Mouse (Mus musculus) forebrain, postnatal 0 days (tissue): Measurements from ENCODE around the gene Nt5dc1. TPM values are rescaled to one million over a fixed set of nuclear protein-coding genes. Genes with fewer than 3 reads are reported as not detected.

Experiments used
- ATAC-seq: fragments of 200-750 bp; cut with Nextera tagmentation; 2 replicates; pipeline ENCODE4 v1.8.0; 2017; ENCODE audit warnings: mild to moderate bottlenecking, moderate library complexity
- DNase-seq: peaks from one replicate; pipeline ENCODE4 v3.0.0-alpha.2; 2015
- H3K27ac ChIP-seq: fragments of 300-500 bp; sonication (generic); 2 replicates; pipeline ENCODE4 v1.5.1; 2014; ENCODE audit warnings: low read depth, mild to moderate bottlenecking, antibody characterized with exemption, low read length, moderate library complexity, mixed read lengths
- H3K27me3 ChIP-seq: fragments of 300-500 bp; sonication (generic); 2 replicates; pipeline ENCODE4 v1.6.1; 2014; ENCODE audit warnings: mild to moderate bottlenecking, low read length, mixed read lengths; ENCODE audit not compliant: insufficient read depth
- H3K36me3 ChIP-seq: fragments of 300-500 bp; sonication (generic); 2 replicates; pipeline ENCODE4 v1.6.1; 2014; ENCODE audit warnings: mild to moderate bottlenecking, moderate library complexity; ENCODE audit not compliant: insufficient read depth
- H3K4me1 ChIP-seq: fragments of 300-500 bp; sonication (generic); 2 replicates; pipeline ENCODE4 v1.6.1; 2014; ENCODE audit warnings: antibody characterized with exemption; ENCODE audit not compliant: insufficient read depth
- H3K4me2 ChIP-seq: fragments of 300-500 bp; sonication (generic); 2 replicates; pipeline ENCODE4 v1.6.1; 2014; ENCODE audit warnings: low read depth, mild to moderate bottlenecking, moderate library complexity
- H3K4me3 ChIP-seq: fragments of 300-500 bp; sonication (generic); 2 replicates; pipeline ENCODE4 v1.5.1; 2014; ENCODE audit warnings: low read depth, low read length, mixed read lengths
- H3K9ac ChIP-seq: fragments of 300-500 bp; sonication (generic); 2 replicates; pipeline ENCODE4 v1.6.1; 2014; ENCODE audit warnings: mild to moderate bottlenecking
- H3K9me3 ChIP-seq: fragments of 300-500 bp; sonication (generic); 2 replicates; pipeline ENCODE4 v1.6.1; 2016; ENCODE audit warnings: low read length
- CTCF ChIP-seq: sonication (generic); IDR thresholded peaks from 2 replicates; pipeline ENCODE4 v1.5.1; 2016; ENCODE audit warnings: antibody characterized with exemption, control low read depth, low read depth
- WGBS: fragments of 180-500 bp; shearing (Covaris S2); extraction: QIAGEN DNeasy Blood & Tissue Kit; methylation state at CpG from one replicate; pipeline ENCODE4 v1.1.7; 2014; 5-methylcytosine and 5-hydroxymethylcytosine counted together
- polyA plus RNA-seq: library from polyadenylated mRNA; unstranded; fragments of >200 nt; fragmentation: Nextera tagmentation; extraction: Ambion mirVana; gene quantifications from 2 replicates; pipeline ENCODE4 v1.2.1, GENCODE M21; 2015
- total RNA-seq: library from RNA; depleted of rRNA; stranded (reverse); fragments of >200 nt; gene quantifications from 2 replicates; pipeline ENCODE4 v1.2.3, GENCODE M21; 2014

The Nt5dc1 gene
- total and polyA plus RNA-seq, 2 experiments from 2014 or later, result 2.0 TPM

DNA sequence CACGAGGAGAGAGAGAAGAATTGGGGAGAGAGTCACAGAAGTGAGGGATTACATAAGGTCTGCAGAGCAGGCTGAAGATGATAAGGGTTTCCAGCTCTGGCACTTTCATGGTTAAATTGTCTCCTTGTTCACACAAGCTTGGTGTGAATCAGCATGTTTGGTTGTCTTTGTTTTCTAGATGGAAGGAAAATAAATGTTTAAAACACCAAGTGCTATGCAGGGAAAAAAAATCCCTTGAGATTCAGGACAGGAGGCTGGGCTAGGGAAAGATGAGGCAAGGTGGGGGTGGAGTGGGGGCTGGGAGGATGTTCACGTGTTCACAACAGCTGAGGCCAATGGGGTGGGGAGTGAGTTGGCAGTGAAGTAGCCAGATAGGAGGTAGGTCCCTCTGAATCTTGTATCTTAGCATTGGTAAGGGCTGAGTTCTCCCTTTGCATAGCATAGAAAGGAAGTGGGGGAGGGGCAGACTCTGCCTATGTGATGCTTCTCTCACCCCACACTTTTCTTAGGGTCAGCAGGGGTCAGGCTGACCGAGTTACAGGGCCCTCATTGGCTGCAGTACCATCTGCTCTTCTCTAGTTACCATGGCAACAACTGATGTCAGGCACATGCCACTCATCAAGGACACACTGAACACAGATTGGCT lies 101.7 kb downstream of the Nt5dc1 start:
- peak; percentile 77 for DNase-seq
- under 1% methylated on average over 3 of the region's 3 CpGs for WGBS
- Histone ChIP-seq H3K36me3 (no peaks in the 10 kb centered on the region), H3K27me3 (no peaks in the 10 kb centered on the region), H3K4me1 (peaks cover 11% of the 10 kb centered on the region), H3K9me3 (no peaks in the 10 kb centered on the region), H3K27ac (peak overlapping the region; percentile 71), H3K4me2 (peak overlapping the region; percentile 45), H3K4me3 (peak overlapping the region; percentile 24), H3K9ac (peak overlapping the region; percentile 40)
- ATAC-seq, result peak; percentile 93
- no peak for TF ChIP-seq CTCF

DNA sequence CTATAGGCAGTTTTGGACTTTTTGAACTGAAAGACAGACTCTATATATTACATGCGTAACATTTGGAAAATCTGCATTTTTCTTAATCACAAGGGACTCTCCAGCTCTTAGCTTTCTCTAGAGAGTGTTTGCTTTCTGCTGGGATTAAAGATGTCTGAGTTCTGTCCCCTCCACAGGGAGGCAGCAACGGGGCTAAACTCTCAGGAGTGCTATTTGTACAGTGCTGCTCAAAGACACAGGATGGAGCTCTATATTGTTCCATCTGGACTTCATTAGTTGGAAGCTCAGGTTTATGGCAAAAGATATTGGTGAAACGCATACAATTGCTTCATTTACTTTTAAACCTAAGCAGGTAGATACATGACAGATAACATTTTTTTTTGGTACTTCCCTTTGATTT lies 105.8 kb downstream of the Nt5dc1 start:
- Histone ChIP-seq H3K9ac (no peak overlapping the region), H3K4me3 (no peak overlapping the region), H3K4me1 (peaks cover 11% of the 10 kb centered on the region), H3K4me2 (no peak overlapping the region), H3K27me3 (no peaks in the 10 kb centered on the region), H3K36me3 (no peaks in the 10 kb centered on the region), H3K9me3 (no peaks in the 10 kb centered on the region), H3K27ac (no peak overlapping the region)
- peak; percentile 18; the same call in 1 of the 2 replicates for TF ChIP-seq CTCF
- no peak for ATAC-seq
- WGBS, result 74% methylated on average over 3 of the region's 3 CpGs
- no peak for DNase-seq

DNA sequence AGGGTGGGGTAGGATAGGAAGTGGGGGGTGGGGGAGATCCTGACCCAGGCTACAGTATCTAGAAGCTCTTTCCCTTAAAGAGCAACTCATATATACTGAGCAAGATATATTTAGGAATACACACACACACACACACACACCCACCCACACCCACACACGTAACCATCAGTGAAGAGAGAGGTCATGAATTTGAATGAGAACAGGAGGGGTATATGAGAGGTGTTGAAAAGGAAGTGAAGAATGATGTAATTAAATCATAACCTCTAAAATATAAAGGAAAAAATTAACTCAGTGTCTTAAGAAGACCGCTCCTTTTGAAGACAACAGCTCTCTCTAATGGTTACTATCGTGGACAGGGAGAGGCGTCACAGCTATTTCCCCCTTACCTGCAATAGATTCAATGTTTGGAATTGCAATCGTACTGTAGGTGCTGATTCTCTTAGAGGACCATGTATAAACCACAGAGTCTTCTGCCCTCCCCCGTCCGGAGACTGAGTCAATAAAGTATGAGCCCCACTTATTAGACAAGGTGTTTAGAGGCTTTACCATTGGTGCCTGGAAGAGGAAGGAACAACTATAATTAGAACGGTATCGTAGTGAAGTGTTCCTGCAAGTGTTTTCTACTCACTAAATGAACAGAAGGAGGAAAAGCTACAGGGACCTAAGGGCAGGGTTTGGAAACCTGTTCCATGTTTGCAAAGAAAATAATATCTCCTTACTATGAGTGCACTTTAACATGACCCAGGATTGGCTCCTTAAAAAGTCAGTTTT lies 108.3 kb downstream of the Nt5dc1 start:
- H3K4me3 ChIP-seq, result no peak overlapping the region
- H3K36me3 ChIP-seq, result no peaks in the 10 kb centered on the region
- no peaks in the 10 kb centered on the region for H3K9me3 ChIP-seq
- no peak overlapping the region for H3K27ac ChIP-seq
- no peak for TF ChIP-seq CTCF
- H3K4me1 ChIP-seq, result no peaks in the 10 kb centered on the region
- H3K27me3 ChIP-seq, result no peaks in the 10 kb centered on the region
- no peak overlapping the region for H3K4me2 ChIP-seq
- WGBS, result 93% methylated on average over 9 of the region's 9 CpGs
- no peak overlapping the region for H3K9ac ChIP-seq
- no peak for ATAC-seq
- no peak for DNase-seq

DNA sequence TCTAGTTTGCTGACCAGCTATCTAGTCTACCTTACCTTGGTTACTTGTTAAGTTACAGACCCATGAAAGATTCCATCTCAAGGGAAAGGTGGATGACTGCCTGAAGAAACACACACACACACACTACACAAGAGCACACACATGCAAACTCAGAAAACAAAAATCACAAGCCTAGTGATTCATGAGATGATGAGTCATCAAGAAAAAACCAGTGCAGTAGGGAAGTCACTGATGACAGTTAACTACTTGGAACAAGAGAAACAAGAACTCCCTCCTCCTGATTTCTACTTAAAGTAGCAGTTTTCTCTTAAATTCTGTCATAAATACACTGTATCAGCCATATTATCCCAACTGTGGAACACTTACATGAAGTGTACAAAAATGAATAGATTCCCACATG lies 111.3 kb downstream of the Nt5dc1 start:
- DNase-seq, result no peak
- Histone ChIP-seq H3K4me2 (no peak overlapping the region), H3K36me3 (no peaks in the 10 kb centered on the region), H3K27me3 (no peaks in the 10 kb centered on the region), H3K9me3 (no peaks in the 10 kb centered on the region), H3K4me1 (no peaks in the 10 kb centered on the region), H3K27ac (no peak overlapping the region), H3K4me3 (no peak overlapping the region), H3K9ac (no peak overlapping the region)
- ATAC-seq, result no peak
- TF ChIP-seq CTCF, result no peak

DNA sequence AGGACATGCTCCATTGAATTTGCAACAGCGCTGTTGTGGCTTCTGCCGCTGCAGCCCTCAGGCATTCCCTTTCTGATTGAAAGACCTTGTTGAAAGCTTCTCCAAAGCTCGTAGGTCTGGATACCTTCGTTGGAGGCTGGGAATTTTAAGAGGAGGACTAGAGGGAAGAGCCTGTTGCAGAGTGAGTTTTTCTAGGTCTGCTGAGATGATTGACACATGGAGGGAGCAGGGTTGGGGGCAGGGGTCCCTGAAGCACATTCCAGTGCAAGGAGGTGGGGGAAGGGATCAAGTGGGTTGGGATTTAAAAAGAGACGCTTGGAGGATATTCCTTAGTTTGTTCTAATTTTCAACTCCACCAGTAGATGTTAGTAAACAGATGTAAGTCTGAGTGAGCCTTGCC lies 118.0 kb downstream of the Nt5dc1 start:
- Histone ChIP-seq H3K9me3 (no peaks in the 10 kb centered on the region), H3K27ac (no peak overlapping the region), H3K27me3 (no peaks in the 10 kb centered on the region), H3K4me1 (peaks cover 20% of the 10 kb centered on the region), H3K4me2 (peak overlapping the region; percentile 73), H3K4me3 (peak overlapping the region; percentile 82), H3K9ac (peak overlapping the region; percentile 51), H3K36me3 (no peaks in the 10 kb centered on the region)
- no peak for DNase-seq
- ATAC-seq, result no peak
- 5% methylated on average over 5 of the region's 5 CpGs for WGBS
- TF ChIP-seq CTCF, result no peak

DNA sequence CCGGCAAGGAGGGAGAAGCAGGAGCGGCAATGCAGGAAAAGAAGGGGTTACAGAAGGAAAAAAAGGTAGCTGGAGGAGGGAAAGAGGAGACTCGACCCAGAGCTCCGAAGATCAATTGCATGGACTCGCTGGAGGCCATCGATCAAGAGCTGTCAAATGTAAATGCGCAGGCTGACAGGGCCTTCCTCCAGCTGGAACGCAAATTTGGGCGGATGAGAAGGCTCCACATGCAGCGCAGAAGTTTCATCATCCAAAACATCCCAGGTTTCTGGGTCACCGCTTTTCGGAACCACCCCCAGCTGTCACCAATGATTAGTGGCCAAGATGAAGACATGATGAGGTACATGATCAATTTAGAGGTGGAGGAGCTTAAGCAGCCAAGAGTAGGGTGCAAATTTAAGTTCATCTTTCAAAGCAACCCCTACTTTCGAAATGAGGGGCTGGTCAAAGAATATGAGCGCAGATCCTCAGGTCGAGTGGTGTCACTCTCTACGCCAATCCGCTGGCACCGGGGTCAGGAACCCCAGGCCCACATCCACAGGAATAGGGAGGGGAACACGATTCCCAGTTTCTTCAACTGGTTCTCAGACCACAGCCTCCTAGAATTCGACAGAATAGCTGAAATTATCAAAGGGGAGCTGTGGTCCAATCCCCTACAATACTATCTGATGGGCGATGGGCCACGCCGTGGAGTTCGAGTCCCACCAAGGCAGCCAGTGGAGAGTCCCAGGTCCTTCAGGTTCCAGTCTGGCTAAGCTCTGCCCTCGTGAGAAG lies 120.2 kb downstream of the Nt5dc1 start:
- TF ChIP-seq CTCF, result no peak
- DNase-seq (no peak), ATAC-seq (no peak)
- Histone ChIP-seq H3K4me3 (peak overlapping the region; percentile 82), H3K27ac (peak overlapping the region; percentile 100), H3K9ac (peak overlapping the region; percentile 98), H3K9me3 (no peaks in the 10 kb centered on the region), H3K36me3 (no peaks in the 10 kb centered on the region), H3K4me1 (peaks cover 20% of the 10 kb centered on the region), H3K27me3 (no peaks in the 10 kb centered on the region), H3K4me2 (peak overlapping the region; percentile 73)
- 44% methylated on average over 25 of the region's 25 CpGs for WGBS
